Mouse (Mus musculus) sigmoid colon, adult 10 weeks (tissue): Measurements from ENCODE around the gene Neil3. TPM values are rescaled to one million over a fixed set of nuclear protein-coding genes. Genes with fewer than 3 reads are reported as not detected.

Experiments
- polyA plus RNA-seq: library from polyadenylated mRNA; stranded (reverse); fragments of 350-450 nt; fragmentation: Illumina TruSeq; extraction: RNeasy Lipid Tissue Mini Kit (QIAGEN cat#74804); gene quantifications from one replicate; pipeline ENCODE4 v1.2.3, GENCODE M21; 2014; ENCODE audit warnings: low read depth, low replicate concordance

The Neil3 gene
- polyA plus RNA-seq = 17.5 TPM

GRCm38 (mm10) chr8:53638495-53639171 lies at the start of gene Neil3:
Neil3 (minus strand) TSS chr8:53639065.

Other genes starting within 250 kb of the Neil3 start
- 46.7 TPM for gene Aga, start 127.3 kb downstream of the Neil3 start, polyA plus RNA-seq